24 mouse cellular contexts compared by ENCODE assay signal in the genomic region with DNA sequence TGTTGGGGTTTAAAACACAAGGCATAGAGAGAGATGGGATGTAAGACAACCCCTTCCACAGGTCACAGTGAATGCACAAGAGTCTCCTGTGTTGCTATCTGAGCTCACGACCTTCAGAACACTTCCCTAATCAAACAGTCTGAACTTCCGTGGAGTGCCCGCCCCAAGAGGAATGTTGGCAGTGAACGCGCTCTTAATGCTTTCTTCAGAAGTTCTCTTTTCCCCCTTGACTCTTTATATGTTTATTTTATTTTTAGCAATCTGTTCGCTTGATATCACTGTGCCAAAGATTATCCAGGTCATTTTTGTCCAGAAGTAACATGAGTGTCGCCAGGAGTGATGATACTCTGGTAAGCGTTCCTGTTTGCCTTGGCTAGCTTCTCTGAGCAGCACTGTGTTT.
A peak's percentile ranks its signal among the peaks of the same experiment; 100 is the strongest.
DNase-seq lines count a peak whose midpoint lies in the region; ATAC-seq and TF ChIP-seq lines count a peak whose summit lies in the region.
"Had no signal": no experiment of that assay in that cellular context is flagged by ENCODE, and none has a peak within 500 bp of the region (broad histone marks: within the 10 kb centered on the region; RNA-seq: fewer than 3 reads in every experiment).

No protein-coding gene starts in this region.

- H3K36me3 ChIP-seq in heart, embryonic 10.5 days: peaks cover 25% of the 10 kb centered on the region
- H3K36me3 ChIP-seq in heart, postnatal 0 days (replicated peaks; ENCODE audit: control insufficient read depth, insufficient read depth, low read length): no peaks in the 10 kb centered on the region; the same call in 1 of the 2 replicates
- H3K36me3 ChIP-seq in lung, embryonic 15.5 days: peaks cover 25% of the 10 kb centered on the region; the same call in 1 of the 2 replicates

- no peak overlapping the region for H3K9ac ChIP-seq in heart, postnatal 0 days (replicated peaks; ENCODE audit: low read depth, low read length)
- H3K9ac ChIP-seq in lung, embryonic 15.5 days: no peak overlapping the region
- H3K9ac ChIP-seq: heart, embryonic 12.5 days; hindbrain, embryonic 13.5 days; liver, embryonic 15.5 days; midbrain, embryonic 12.5 days; neural tube, embryonic 13.5 days had no signal

- H3K9me3 ChIP-seq in heart, embryonic 10.5 days: no peaks in the 10 kb centered on the region
- no peaks in the 10 kb centered on the region for H3K9me3 ChIP-seq in heart, postnatal 0 days (replicated peaks; ENCODE audit: control insufficient read depth, low read length)
- H3K9me3 ChIP-seq in lung, embryonic 15.5 days: no peaks in the 10 kb centered on the region
- H3K9me3 ChIP-seq: heart, embryonic 12.5 days; hindbrain, embryonic 13.5 days; liver, embryonic 15.5 days; midbrain, embryonic 12.5 days; neural tube, embryonic 13.5 days had no signal

- H3K4me3 ChIP-seq in heart, embryonic 10.5 days: no peak overlapping the region
- H3K4me3 ChIP-seq in heart, postnatal 0 days (ENCODE audit: low read depth, low read length): no peak overlapping the region
- no peak overlapping the region for H3K4me3 ChIP-seq in lung, embryonic 15.5 days
- H3K4me3 ChIP-seq: erythroblast, embryonic 14.5 days; heart, embryonic 12.5 days; hindbrain, embryonic 13.5 days; liver, embryonic 15.5 days; midbrain, embryonic 12.5 days; neural tube, embryonic 13.5 days had no signal

- H3K27ac ChIP-seq in heart, embryonic 10.5 days: no peak overlapping the region
- H3K27ac ChIP-seq in heart, postnatal 0 days (ENCODE audit: low read depth): peak overlapping the region; percentile 10; the same call in 1 of the 2 replicates
- H3K27ac ChIP-seq in lung, embryonic 15.5 days: peak overlapping the region; percentile 73
- H3K27ac ChIP-seq: hindbrain, embryonic 13.5 days; liver, embryonic 15.5 days; midbrain, embryonic 12.5 days; neural tube, embryonic 13.5 days had no signal

- TF ChIP-seq CTCF in heart, postnatal 0 days (IDR thresholded peaks at IDR 0.05; ENCODE audit: low read depth): no peak

- H3K4me1 ChIP-seq in heart, embryonic 10.5 days: 0 out of 2 replicates have a peak, but pooled peaks cover 6% of the 10 kb centered on the region
- 0 out of 2 replicates have a peak, but pooled peaks cover 8% of the 10 kb centered on the region for H3K4me1 ChIP-seq in heart, postnatal 0 days (ENCODE audit: control insufficient read depth, insufficient read depth)
- H3K4me1 ChIP-seq in lung, embryonic 15.5 days: peaks cover 7% of the 10 kb centered on the region
- H3K4me1 ChIP-seq: hindbrain, embryonic 13.5 days; liver, embryonic 15.5 days; midbrain, embryonic 12.5 days; neural tube, embryonic 13.5 days had no signal

- H3K27me3 ChIP-seq in heart, embryonic 10.5 days (ENCODE audit: insufficient read depth, poor library complexity, severe bottlenecking): no peaks in the 10 kb centered on the region
- H3K27me3 ChIP-seq in heart, postnatal 0 days (ENCODE audit: control insufficient read depth, insufficient read depth, low read length): no peaks in the 10 kb centered on the region
- no peaks in the 10 kb centered on the region for H3K27me3 ChIP-seq in lung, embryonic 15.5 days
- H3K27me3 ChIP-seq: heart, embryonic 12.5 days; hindbrain, embryonic 13.5 days; liver, embryonic 15.5 days; midbrain, embryonic 12.5 days; neural tube, embryonic 13.5 days; Patski had no signal

- DNase-seq in heart, adult 18-20 months: peak; percentile 28 to 31
- DNase-seq in heart, embryonic 10.5 days (ENCODE audit: low spot score): no peak
- DNase-seq in heart, postnatal 0 days (ENCODE audit: low spot score): no peak
- no peak for DNase-seq in heart, postnatal 36 days
- peak; percentile 73 for DNase-seq in lung, postnatal 25 days (ENCODE audit: low spot score)
- DNase-seq in cerebellum, adult 11 months: no peak
- DNase-seq in adrenal gland, postnatal 25 days: no peak
- DNase-seq: adrenal gland, postnatal 10 days; cerebellum, adult 11-12 months; cerebellum, adult 9-11 months; gastrocnemius, postnatal 10 days; kidney, postnatal 14 days; liver; thymus, postnatal 4 days had no signal

- intact Hi-C loops in heart, postnatal 36 days (cut with DNase I): no loop called here

- 57% methylated on average over 8 of the region's 8 CpGs for WGBS in heart, embryonic 10.5 days
- 20% methylated on average over 8 of the region's 8 CpGs for WGBS in heart, postnatal 0 days
- 32% methylated on average over 8 of the region's 8 CpGs for WGBS in lung, embryonic 15.5 days

- no peak for ATAC-seq in heart, postnatal 0 days (ENCODE audit: insufficient read depth, low read depth)
- peak; percentile 39; the same call in 1 of the 2 replicates for ATAC-seq in lung, embryonic 15.5 days (ENCODE audit: borderline replicate concordance, extremely low read depth, low FRiP score, low TSS enrichment)
- ATAC-seq: forebrain, embryonic 16.5 days; intestine, postnatal 0 days; Patski had no signal

- TF ChIP-seq EP300 in heart, postnatal 0 days (IDR thresholded peaks at IDR 0.05; ENCODE audit: low read depth): 0 out of 2 replicates have a peak, but pooled peaks have one; percentile 34

- H3K4me2 ChIP-seq in heart, postnatal 0 days (ENCODE audit: low read depth, low read length): no peak overlapping the region
- no peak overlapping the region for H3K4me2 ChIP-seq in lung, embryonic 15.5 days
- H3K4me2 ChIP-seq: heart, embryonic 12.5 days; hindbrain, embryonic 13.5 days; liver, embryonic 15.5 days; midbrain, embryonic 12.5 days; neural tube, embryonic 13.5 days had no signal

Comparison
In these comparisons a context has a peak if more than half of its experiments do, and no peak if none do; other contexts are left out.
1. DNase-seq: peak in heart, adult 18-20 months (2 of 2) and lung, postnatal 25 days (single experiment); none in heart, embryonic 10.5 days (single experiment), heart, postnatal 0 days (single experiment), heart, postnatal 36 days (0 of 2), cerebellum, adult 11 months (single experiment) and adrenal gland, postnatal 25 days (single experiment).